Mouse (Mus musculus) heart, embryonic 14.5 days (tissue): Measurements from ENCODE around the gene Tmem45a2. TPM values are rescaled to one million over a fixed set of nuclear protein-coding genes. Genes with fewer than 3 reads are reported as not detected.
"Not testable (repeated sequence)": the region's sequence is repeated elsewhere in the genome, so short reads cannot be mapped to it uniquely, and the experiment has no call there.

Experiments
- ATAC-seq: fragments of 200-750 bp; cut with Nextera tagmentation; 2 replicates; pipeline ENCODE4 v1.8.0; 2017; ENCODE audit warnings: low read depth, moderate TSS enrichment; ENCODE audit not compliant: insufficient number of reproducible peaks, insufficient read depth, low FRiP score
- H3K27ac ChIP-seq, 2 experiments: fragments of 200-500 bp in 1 of 2; fragments of 300-500 bp in 1 of 2; sonication (generic) in 1 of 2; replicated peaks in 1 of 2; 2 replicates each; pipeline ENCODE4 v1.5.1; 2012 to 2014; ENCODE audit warnings: low read depth in 2 of 2, low read length in 2 of 2, control low read depth in 1 of 2, mild to moderate bottlenecking in 1 of 2, mixed read lengths in 1 of 2; ENCODE audit not compliant: control insufficient read depth in 1 of 2, insufficient read depth in 1 of 2
- H3K27me3 ChIP-seq: fragments of 300-500 bp; sonication (generic); 2 replicates; pipeline ENCODE4 v1.6.1; 2014; ENCODE audit warnings: mild to moderate bottlenecking, low read length, control low read depth; ENCODE audit not compliant: control insufficient read depth, insufficient read depth
- H3K36me3 ChIP-seq: fragments of 300-500 bp; sonication (generic); 2 replicates; pipeline ENCODE4 v1.6.1; 2014; ENCODE audit warnings: mild to moderate bottlenecking, control low read depth, low read length, mixed read lengths; ENCODE audit not compliant: control insufficient read depth, insufficient read depth
- H3K4me1 ChIP-seq, 2 experiments: fragments of 200-500 bp in 1 of 2; fragments of 300-500 bp in 1 of 2; sonication (generic) in 1 of 2; 2 replicates each; pipeline ENCODE4 v1.6.1; 2012 to 2014; ENCODE audit warnings: low read length in 2 of 2, control low read depth in 1 of 2, mixed read lengths in 1 of 2; ENCODE audit not compliant: control insufficient read depth in 2 of 2, insufficient read depth in 2 of 2
- H3K4me2 ChIP-seq: fragments of 300-500 bp; sonication (generic); 2 replicates; pipeline ENCODE4 v1.6.1; 2014; ENCODE audit warnings: mild to moderate bottlenecking, low read length
- H3K4me3 ChIP-seq, 2 experiments: fragments of 200-500 bp in 1 of 2; fragments of 300-500 bp in 1 of 2; sonication (generic) in 1 of 2; 2 replicates each; pipeline ENCODE4 v1.5.1; 2012 to 2014; ENCODE audit warnings: low read length in 2 of 2, mild to moderate bottlenecking in 2 of 2, control low read depth in 1 of 2, low read depth in 1 of 2, moderate library complexity in 1 of 2; ENCODE audit not compliant: control insufficient read depth in 1 of 2, insufficient read depth in 1 of 2
- H3K9ac ChIP-seq: fragments of 300-500 bp; sonication (generic); 2 replicates; pipeline ENCODE4 v1.6.1; 2014; ENCODE audit warnings: mild to moderate bottlenecking, low read length
- H3K9me3 ChIP-seq: fragments of 300-500 bp; sonication (generic); 2 replicates; pipeline ENCODE4 v1.6.1; 2016; ENCODE audit warnings: low read length, control low read depth; ENCODE audit not compliant: control insufficient read depth
- WGBS: fragments of 180-500 bp; shearing (Covaris S2); extraction: QIAGEN DNeasy Blood & Tissue Kit; methylation state at CpG from one replicate; pipeline ENCODE4 v1.1.7; 2014; 5-methylcytosine and 5-hydroxymethylcytosine counted together
- polyA plus RNA-seq: library from polyadenylated mRNA; unstranded; fragments of >200 nt; fragmentation: Nextera tagmentation; extraction: Ambion mirVana; gene quantifications from 2 replicates; pipeline ENCODE4 v1.2.1, GENCODE M21; 2014

Tmem45a2 gene
- polyA plus RNA-seq, 1 experiment from 2014 or later = 0.14 TPM

DNA sequence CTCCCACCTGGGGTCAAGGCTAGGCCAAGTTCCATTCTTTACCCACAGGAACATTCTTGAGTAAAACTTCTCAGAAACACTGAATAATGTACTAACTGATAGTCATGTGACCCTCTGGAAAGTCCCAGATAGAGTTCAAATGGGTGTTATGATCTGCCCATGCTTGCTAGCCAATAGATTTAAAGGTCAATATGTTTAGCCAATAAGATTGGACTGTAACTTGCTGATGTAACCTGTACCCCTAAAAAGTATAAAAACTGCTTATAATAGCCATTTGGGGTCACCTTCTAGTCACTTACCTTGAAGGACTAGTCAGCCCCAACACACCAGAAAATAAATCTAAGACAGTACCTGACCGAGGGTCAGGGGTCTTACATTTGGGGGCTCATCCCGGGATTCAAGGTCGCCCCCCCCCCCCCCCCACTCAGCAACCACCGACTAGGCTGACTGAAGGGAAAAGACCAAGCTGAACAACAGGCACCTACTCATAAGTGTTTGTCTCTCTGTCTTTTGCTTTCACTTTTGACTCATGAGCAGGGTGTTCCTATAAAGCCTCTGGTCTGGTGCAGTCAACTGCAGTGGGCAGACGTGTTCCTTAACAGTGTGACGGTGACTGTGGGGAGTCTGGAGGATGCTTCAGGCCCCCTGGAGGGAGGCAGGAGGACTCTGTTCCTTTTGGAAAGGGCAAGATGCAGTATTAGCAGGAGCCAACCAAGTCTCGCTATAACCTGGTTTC is 40.9 kb downstream of the Tmem45a2 start:
- H3K4me1 ChIP-seq = no peaks in the 10 kb centered on the region
- H3K36me3 ChIP-seq = no peaks in the 10 kb centered on the region
- ATAC-seq = no peak
- H3K4me2 ChIP-seq = no peak overlapping the region
- H3K27ac ChIP-seq = no peak overlapping the region
- no peaks in the 10 kb centered on the region for H3K9me3 ChIP-seq
- H3K4me3 ChIP-seq = no peak overlapping the region
- WGBS = 61% methylated on average over 6 of the region's 7 CpGs
- H3K27me3 ChIP-seq = no peaks in the 10 kb centered on the region
- H3K9ac ChIP-seq = no peak overlapping the region

DNA sequence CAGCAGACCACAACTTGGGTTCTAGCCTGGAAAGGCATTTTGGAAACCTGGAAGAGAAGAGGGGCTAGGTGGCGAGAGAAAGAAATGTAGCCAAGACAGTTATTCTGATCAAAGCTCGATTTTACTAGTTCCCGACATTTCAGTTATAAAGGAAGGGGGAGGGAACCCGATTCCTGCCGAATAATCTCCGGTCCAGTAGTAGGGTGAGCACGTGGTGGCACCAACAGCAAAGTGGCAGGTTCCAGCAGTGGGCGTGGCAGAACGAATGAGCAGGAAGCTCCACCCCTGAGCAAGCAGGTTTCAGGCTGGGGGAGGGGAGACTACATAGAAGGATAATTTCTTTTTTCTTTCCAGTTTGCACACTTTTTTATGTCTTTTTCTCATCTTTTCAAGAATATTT is 72.9 kb downstream of the Tmem45a2 start:
- H3K36me3 ChIP-seq, H3K4me3 ChIP-seq, H3K9me3 ChIP-seq, H3K4me2 ChIP-seq, H3K27ac ChIP-seq, H3K9ac ChIP-seq, H3K4me1 ChIP-seq, ATAC-seq, H3K27me3 ChIP-seq: not testable (repeated sequence)
- 90% methylated on average over 9 of the region's 9 CpGs for WGBS

Other genes with a start within 250 kb of the Tmem45a2 start
- gene Tmem45a, start 185.2 kb downstream of the Tmem45a2 start, polyA plus RNA-seq = 12.4 and 13.7 TPM in 2 replicates
- 0.63 and 1.4 TPM in 2 replicates for gene Lnp1, start 143.3 kb downstream of the Tmem45a2 start, polyA plus RNA-seq
- 51.6 and 53.3 TPM in 2 replicates for gene Tomm70a, start 50.3 kb upstream of the Tmem45a2 start, polyA plus RNA-seq
- 53.8 and 55.9 TPM in 2 replicates for gene Nit2, start 96.0 kb upstream of the Tmem45a2 start, polyA plus RNA-seq
- gene Tbc1d23, start 160.1 kb upstream of the Tmem45a2 start, polyA plus RNA-seq = 24.4 and 31.6 TPM in 2 replicates
- 0.08 TPM in 1 of 2 replicates, not detected in the other for gene Tmem30c, start 221.5 kb upstream of the Tmem45a2 start, polyA plus RNA-seq